Mouse (Mus musculus) C2C12 (cell line): Measurements from ENCODE around the gene Tmem74b. TPM values are rescaled to one million over a fixed set of nuclear protein-coding genes. Genes with fewer than 3 reads are reported as not detected.

Experiments
- H3K27me3 ChIP-seq: one replicate; pipeline ENCODE4 v1.6.1; 2011; ENCODE audit not compliant: control insufficient read depth, insufficient read depth, insufficient read length
- H3K36me3 ChIP-seq: one replicate; pipeline ENCODE4 v1.6.1; 2011; ENCODE audit not compliant: control insufficient read depth, insufficient read depth
- H3K4me3 ChIP-seq: one replicate; pipeline ENCODE4 v1.5.1; 2011; ENCODE audit warnings: mild to moderate bottlenecking, control low read depth; ENCODE audit not compliant: poor library complexity, insufficient read depth, severe bottlenecking
- H3K79me2 ChIP-seq: one replicate; pipeline ENCODE4 v1.6.1; 2011; ENCODE audit not compliant: control insufficient read depth, insufficient read depth
- H3K79me3 ChIP-seq: one replicate; pipeline ENCODE4 v1.6.1; 2011; ENCODE audit warnings: low read depth, control low read depth
- H3ac ChIP-seq: one replicate; pipeline ENCODE3; 2011; ENCODE audit warnings: low read depth; ENCODE audit not compliant: control insufficient read depth, insufficient read length
- CEBPB ChIP-seq: IDR thresholded peaks from one replicate; pipeline ENCODE4 v1.6.1; 2011; ENCODE audit warnings: low read depth, mild to moderate bottlenecking, control low read depth, moderate library complexity
- CTCF ChIP-seq: IDR thresholded peaks from one replicate; pipeline ENCODE4 v1.5.1; 2011; ENCODE audit not compliant: control insufficient read depth, insufficient read depth, insufficient read length
- FOSL1 ChIP-seq: IDR thresholded peaks from one replicate; pipeline ENCODE4 v1.8.0; 2011; ENCODE audit warnings: mild to moderate bottlenecking, low read length; ENCODE audit not compliant: poor library complexity, insufficient read depth, severe bottlenecking
- MAX ChIP-seq: IDR thresholded peaks from one replicate; pipeline ENCODE4 v1.6.1; 2011; ENCODE audit warnings: mild to moderate bottlenecking, control low read depth
- MYOD1 ChIP-seq: IDR thresholded peaks from one replicate; pipeline ENCODE4 v1.6.1; 2011; ENCODE audit warnings: low read depth; ENCODE audit not compliant: control insufficient read depth, insufficient read length
- MYOG ChIP-seq: IDR thresholded peaks from one replicate; pipeline ENCODE4 v1.6.1; 2011; ENCODE audit not compliant: control insufficient read depth, insufficient read length; ENCODE audit errors: extremely low read depth
- USF1 ChIP-seq: IDR thresholded peaks from one replicate; pipeline ENCODE4 v1.6.1; 2011; ENCODE audit warnings: low read depth, mild to moderate bottlenecking, control low read depth, moderate library complexity
- polyA plus RNA-seq: library from polyadenylated mRNA; unstranded; fragments of >200 nt; fragmentation: generic; extraction: Trizol; gene quantifications from one replicate; pipeline ENCODE4 v1.2.1, GENCODE M21; 2012; ENCODE audit warnings: missing spikeins

Gene Tmem74b
- polyA plus RNA-seq, 1 experiment: 0.02 TPM

DNA sequence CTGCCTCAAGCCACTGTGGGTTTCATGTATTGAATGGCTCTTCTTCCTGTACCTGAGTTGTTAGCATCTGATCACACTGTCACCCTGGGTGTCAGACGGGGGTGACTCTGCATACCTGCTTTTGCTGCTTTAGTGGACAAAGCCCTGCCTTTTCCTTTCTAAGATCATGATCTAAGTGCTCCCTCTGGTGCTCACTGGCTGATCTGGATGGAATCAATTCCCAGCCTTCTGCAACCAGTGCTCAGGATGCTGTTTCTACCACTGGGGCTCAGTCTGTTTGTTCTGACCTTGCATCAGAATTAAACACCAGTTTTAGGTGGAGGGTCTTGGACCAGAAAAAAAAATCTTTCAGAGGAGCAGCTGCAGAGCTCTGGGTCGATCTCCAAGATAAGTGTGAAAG lies 25.6 kb upstream of the Tmem74b start:
- Histone ChIP-seq H3K79me2 (no peaks in the 10 kb centered on the region), H3K36me3 (no peaks in the 10 kb centered on the region), H3ac (no peak overlapping the region), H3K79me3 (no peaks in the 10 kb centered on the region), H3K27me3 (peaks cover 10% of the 10 kb centered on the region), H3K4me3 (no peak overlapping the region)
- TF ChIP-seq CTCF (no peak), MYOG (no peak), MAX (no peak), MYOD1 (no peak), USF1 (no peak), CEBPB (no peak), FOSL1 (no peak)

DNA sequence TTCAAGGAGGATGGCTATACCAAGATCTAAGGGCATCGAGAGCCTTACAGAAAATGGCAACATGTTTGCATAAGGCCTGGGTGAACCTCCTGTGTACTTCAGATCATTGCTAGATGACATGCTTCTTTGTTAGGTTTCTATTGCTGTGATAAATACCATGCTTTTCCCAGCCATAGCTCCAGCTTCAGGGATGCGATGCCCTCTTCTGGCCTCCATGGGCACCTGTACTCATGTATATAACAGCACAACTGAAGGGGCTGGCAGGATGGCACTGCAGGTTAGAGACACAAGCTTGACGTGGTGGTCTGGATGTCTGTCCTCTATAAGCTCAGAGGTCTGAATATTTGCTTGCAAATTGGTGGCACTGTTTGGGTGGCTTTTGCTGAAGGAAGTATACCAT lies 19.5 kb upstream of the Tmem74b start:
- H3K79me2 ChIP-seq: no peaks in the 10 kb centered on the region
- H3K27me3 ChIP-seq: peaks cover 23% of the 10 kb centered on the region
- H3K4me3 ChIP-seq: no peak overlapping the region
- no peak for TF ChIP-seq FOSL1
- TF ChIP-seq MAX: no peak
- no peak for TF ChIP-seq MYOG
- peak; percentile 17 for TF ChIP-seq CTCF
- no peaks in the 10 kb centered on the region for H3K79me3 ChIP-seq
- H3ac ChIP-seq: no peak overlapping the region
- H3K36me3 ChIP-seq: no peaks in the 10 kb centered on the region

GRCm38 (mm10) chr2:151682976-151683375 lies 18.8 kb upstream of the Tmem74b start:
- no peak for TF ChIP-seq CEBPB
- TF ChIP-seq USF1: no peak
- TF ChIP-seq FOSL1: no peak
- TF ChIP-seq CTCF: no peak
- no peak for TF ChIP-seq MYOG
- TF ChIP-seq MYOD1: no peak
- no peak for TF ChIP-seq MAX
- Histone ChIP-seq H3K79me3 (no peaks in the 10 kb centered on the region), H3K27me3 (peaks cover 25% of the 10 kb centered on the region), H3K4me3 (no peak overlapping the region), H3ac (no peak overlapping the region), H3K79me2 (no peaks in the 10 kb centered on the region), H3K36me3 (no peaks in the 10 kb centered on the region)

GRCm38 (mm10) chr2:151702146-151702850 lies 490 bp downstream of the Tmem74b start:
- TF ChIP-seq MYOG (no peak), USF1 (no peak), MAX (no peak), MYOD1 (no peak), FOSL1 (no peak), CEBPB (no peak), CTCF (no peak)
- Histone ChIP-seq H3ac (peak overlapping the region; percentile 54), H3K79me3 (no peaks in the 10 kb centered on the region), H3K27me3 (peaks cover 68% of the 10 kb centered on the region), H3K4me3 (no peak overlapping the region), H3K36me3 (no peaks in the 10 kb centered on the region), H3K79me2 (no peaks in the 10 kb centered on the region)

DNA sequence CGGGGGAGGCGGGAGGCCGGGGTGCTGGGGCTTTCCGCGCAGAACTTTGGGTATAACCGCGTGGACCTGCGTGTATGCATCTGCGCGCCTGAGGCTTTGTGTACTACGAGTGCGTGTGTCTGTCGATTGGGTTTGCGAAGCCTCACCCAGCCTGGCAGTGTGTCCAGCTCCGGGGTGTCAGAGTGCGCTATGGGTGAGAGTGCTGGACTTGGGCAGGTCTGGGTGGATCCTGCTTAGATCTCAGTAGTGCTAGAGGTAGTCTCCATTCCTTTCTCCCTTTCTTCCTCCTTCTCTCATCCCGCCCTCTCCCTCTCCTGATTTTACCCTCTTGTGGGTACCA lies 1.0 kb downstream of the Tmem74b start:
- H3K79me2 ChIP-seq: no peaks in the 10 kb centered on the region
- H3K27me3 ChIP-seq: peaks cover 72% of the 10 kb centered on the region
- no peak overlapping the region for H3K4me3 ChIP-seq
- no peak overlapping the region for H3ac ChIP-seq
- no peak for TF ChIP-seq MAX
- no peak for TF ChIP-seq USF1
- H3K36me3 ChIP-seq: no peaks in the 10 kb centered on the region
- H3K79me3 ChIP-seq: no peaks in the 10 kb centered on the region

DNA sequence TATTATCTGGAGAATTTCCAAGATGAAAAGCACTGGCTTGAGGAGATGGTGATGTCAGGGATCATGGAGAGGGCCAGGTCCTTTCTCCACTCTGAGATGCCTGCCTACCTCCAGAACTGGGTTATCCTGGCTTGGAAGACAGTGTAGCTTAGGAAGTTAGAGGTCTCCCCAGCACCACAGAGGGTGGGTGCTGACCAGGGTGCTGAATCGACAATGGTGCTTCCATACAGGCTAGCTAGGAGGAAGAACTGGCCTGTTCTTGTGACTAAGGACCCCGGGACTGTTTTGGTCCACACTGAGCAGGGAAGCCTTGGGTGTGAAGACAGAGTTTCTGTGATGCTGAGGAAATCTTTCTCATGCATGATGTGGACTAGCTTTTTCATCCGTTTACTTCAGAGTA lies 10.8 kb downstream of the Tmem74b start:
- Histone ChIP-seq H3K79me3 (no peaks in the 10 kb centered on the region), H3K27me3 (peaks cover 4% of the 10 kb centered on the region), H3K36me3 (peaks cover 17% of the 10 kb centered on the region), H3K4me3 (no peak overlapping the region), H3ac (no peak overlapping the region), H3K79me2 (no peaks in the 10 kb centered on the region)
- TF ChIP-seq MYOD1 (no peak), MAX (no peak), CTCF (no peak), CEBPB (no peak), USF1 (no peak), MYOG (no peak), FOSL1 (no peak)
